Mouse (Mus musculus) CH12.LX (cell line): Measurements from ENCODE around the gene Srcin1.

ENCODE experiments used
- BHLHE40 ChIP-seq: IDR thresholded peaks from 2 replicates; pipeline ENCODE4 v1.6.1; 2011; ENCODE audit warnings: mild to moderate bottlenecking, low read depth, low read length, improper control_type of control experiment
- CTCF ChIP-seq, 2 experiments: IDR thresholded peaks in 1 of 2; conservative IDR thresholded peaks in 1 of 2; 2 replicates each; pipeline ENCODE4 v1.5.1; 2011 to 2012; ENCODE audit warnings: low read depth in 2 of 2, low read length in 2 of 2, improper control_type of control experiment in 1 of 2, inconsistent platforms in 1 of 2, mild to moderate bottlenecking in 1 of 2, moderate library complexity in 1 of 2
- E2F4 ChIP-seq: IDR thresholded peaks from 2 replicates; pipeline ENCODE4 v1.6.1; 2011; ENCODE audit warnings: low read depth, low read length, improper control_type of control experiment; ENCODE audit not compliant: insufficient replicate concordance
- EP300 ChIP-seq: IDR thresholded peaks from 2 replicates; pipeline ENCODE4 v1.6.1; 2011; ENCODE audit warnings: low read length, improper control_type of control experiment
- MAX ChIP-seq: IDR thresholded peaks from 2 replicates; pipeline ENCODE4 v1.6.1; 2011; ENCODE audit warnings: low read length, improper control_type of control experiment
- MEF2A ChIP-seq: IDR thresholded peaks from 2 replicates; pipeline ENCODE4 v1.6.1; 2014; ENCODE audit warnings: low read depth, mild to moderate bottlenecking, inconsistent platforms, low read length, improper control_type of control experiment, borderline replicate concordance
- POLR2A ChIP-seq: IDR thresholded peaks from 2 replicates; pipeline ENCODE4 v1.6.1; 2011; ENCODE audit warnings: low read depth, mild to moderate bottlenecking, improper control_type of control experiment, low read length
- POLR2AphosphoS2 ChIP-seq: IDR thresholded peaks from 2 replicates; pipeline ENCODE4 v1.6.1; 2011; ENCODE audit warnings: low read depth, low read length, improper control_type of control experiment
- SMC3 ChIP-seq: IDR thresholded peaks from 2 replicates; pipeline ENCODE4 v1.6.1; 2011; ENCODE audit warnings: low read depth, low read length, improper control_type of control experiment
- TBP ChIP-seq: conservative IDR thresholded peaks from 2 replicates; pipeline ENCODE4 v1.6.1; 2011; ENCODE audit warnings: low read depth, low read length, improper control_type of control experiment
- ZNF384 ChIP-seq: IDR thresholded peaks from 2 replicates; pipeline ENCODE4 v1.6.1; 2012; ENCODE audit warnings: low read depth, low read length, improper control_type of control experiment, inconsistent platforms

- no peak for TF ChIP-seq CTCF (conservative IDR thresholded peaks at IDR 0.05 in 1 of 2, IDR thresholded peaks at IDR 0.05 in 1 of 2; ENCODE audit: low read depth in 2 of 2, low read length in 2 of 2)
- TF ChIP-seq TBP, result no peak
- TF ChIP-seq E2F4, result no peak
- TF ChIP-seq POLR2A, result no peak
- no peak for TF ChIP-seq BHLHE40
- TF ChIP-seq POLR2AphosphoS2, result no peak
- no peak for TF ChIP-seq EP300
- TF ChIP-seq SMC3, result no peak
- no peak for TF ChIP-seq MAX
- no peak for TF ChIP-seq ZNF384
- no peak for TF ChIP-seq MEF2A
These were observed 38.4 kb downstream of the Srcin1 start for GRCm38 (mm10) chr11:97537580-97538089.
